Mouse (Mus musculus) small intestine, adult 2 months (tissue): ENCODE results near the gene Zbtb49.

Source experiments
- CTCF ChIP-seq: fragments of 200-500 bp; IDR thresholded peaks from 2 replicates; pipeline ENCODE4 v1.5.1; 2012; ENCODE audit warnings: low read depth, mild to moderate bottlenecking, control low read depth, inconsistent platforms, low read length, moderate library complexity, mixed read lengths; ENCODE audit not compliant: insufficient replicate concordance, insufficient read length; ENCODE audit errors: extremely low read depth
- POLR2A ChIP-seq: fragments of 200-500 bp; IDR thresholded peaks from 2 replicates; pipeline ENCODE4 v1.6.1; 2012; ENCODE audit warnings: low read depth, mild to moderate bottlenecking, control low read depth, inconsistent platforms, low read length, moderate library complexity

DNA sequence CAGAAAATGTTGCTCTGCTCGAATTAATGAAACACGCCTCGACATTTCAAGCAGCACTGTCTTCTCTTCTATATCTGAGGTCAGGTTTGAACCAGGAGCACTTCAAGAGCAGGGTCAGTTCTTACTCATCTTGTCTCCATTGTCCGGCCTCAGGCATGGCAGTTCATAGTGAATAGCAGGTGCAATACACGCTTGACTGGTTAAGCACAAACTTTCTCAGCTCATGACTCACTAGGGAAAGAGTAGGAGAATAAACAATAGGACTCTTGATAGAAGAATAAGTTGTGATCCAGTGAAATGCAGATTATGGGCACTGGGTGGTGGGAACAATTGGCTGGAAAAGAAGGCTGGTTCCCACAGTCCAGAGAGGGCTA is 38.5 kb upstream of the Zbtb49 start:
- TF ChIP-seq POLR2A: no peak
- no peak for TF ChIP-seq CTCF
